Mouse (Mus musculus) hindbrain, embryonic 12.5 days (tissue): ENCODE data around the gene Doc2g. TPM values are rescaled to one million over a fixed set of nuclear protein-coding genes. Genes with fewer than 3 reads are reported as not detected.

ENCODE experiments used
- ATAC-seq: fragments of 200-750 bp; cut with Nextera tagmentation; 2 replicates; pipeline ENCODE4 v1.8.0; 2017; ENCODE audit warnings: moderate TSS enrichment; ENCODE audit not compliant: low FRiP score
- H3K27ac ChIP-seq: fragments of 300-500 bp; sonication (generic); 2 replicates; pipeline ENCODE4 v1.5.1; 2016; ENCODE audit warnings: mild to moderate bottlenecking
- H3K27me3 ChIP-seq: fragments of 300-500 bp; sonication (generic); 2 replicates; pipeline ENCODE4 v1.6.1; 2016; ENCODE audit warnings: mild to moderate bottlenecking
- H3K36me3 ChIP-seq: fragments of 300-500 bp; sonication (generic); 2 replicates; pipeline ENCODE4 v1.6.1; 2016; ENCODE audit warnings: mild to moderate bottlenecking
- H3K4me1 ChIP-seq: fragments of 300-500 bp; sonication (generic); 2 replicates; pipeline ENCODE4 v1.6.1; 2016
- H3K4me2 ChIP-seq: fragments of 300-500 bp; sonication (generic); replicated peaks from 2 replicates; pipeline ENCODE4 v1.6.1; 2016; ENCODE audit warnings: mild to moderate bottlenecking
- H3K4me3 ChIP-seq: fragments of 300-500 bp; sonication (generic); 2 replicates; pipeline ENCODE4 v1.5.1; 2016; ENCODE audit warnings: mild to moderate bottlenecking
- H3K9ac ChIP-seq: fragments of 300-500 bp; sonication (generic); 2 replicates; pipeline ENCODE4 v1.6.1; 2016; ENCODE audit warnings: mild to moderate bottlenecking, moderate library complexity
- H3K9me3 ChIP-seq: fragments of 300-500 bp; sonication (generic); replicated peaks from 2 replicates; pipeline ENCODE4 v1.6.1; 2016; ENCODE audit warnings: mild to moderate bottlenecking
- WGBS: fragments of 180-500 bp; shearing (Covaris S2); methylation state at CpG from one replicate; pipeline ENCODE4 v1.1.7; 2016; 5-methylcytosine and 5-hydroxymethylcytosine counted together
- polyA plus RNA-seq: library from polyadenylated mRNA; unstranded; fragments of >200 nt; fragmentation: Nextera tagmentation; extraction: Ambion mirVana; gene quantifications from 2 replicates; pipeline ENCODE4 v1.2.1, GENCODE M21; 2016

Doc2g gene
- polyA plus RNA-seq, 1 experiment from 2014 or later = 5.8 TPM

DNA sequence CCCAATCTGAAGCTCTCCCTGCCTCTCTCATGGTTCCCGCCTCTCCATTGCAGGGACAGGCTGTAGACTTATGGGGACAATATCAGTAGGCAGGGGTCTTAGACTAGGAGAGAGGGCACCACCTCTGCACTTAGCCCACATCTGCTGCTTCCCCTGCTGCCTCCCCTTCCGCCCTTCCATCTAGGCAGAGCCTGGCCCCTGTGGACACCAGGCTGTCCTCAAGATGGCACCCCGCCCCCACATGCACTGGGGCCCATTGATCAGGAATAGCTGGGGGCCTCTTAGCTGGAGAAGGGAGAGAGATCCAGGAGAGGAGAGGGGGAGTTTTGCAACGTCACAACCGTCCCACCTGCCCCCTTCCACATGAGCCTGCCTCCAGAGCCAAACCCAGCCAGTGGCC, 10.7 kb upstream of the Doc2g start, which contains the start of gene Tbx10:
Gene Tbx10 (plus strand): TSS at position 337 of the 400 bp plus-strand sequence.
- H3K27me3 ChIP-seq = no peaks in the 10 kb centered on the region
- H3K4me3 ChIP-seq = no peak within 1 kb of the TSS
- H3K27ac ChIP-seq = no peak within 1 kb of the TSS
- ATAC-seq = no peak
- 49% methylated on average over 5 of the region's 5 CpGs for WGBS
- H3K9ac ChIP-seq = no peak within 1 kb of the TSS; the same call in 1 of the 2 replicates
- H3K4me1 ChIP-seq = peaks cover 4% of the 10 kb centered on the region; the same call in 1 of the 2 replicates
- no peaks in the 10 kb centered on the region for H3K36me3 ChIP-seq
- H3K4me2 ChIP-seq = no peak within 1 kb of the TSS
- H3K9me3 ChIP-seq = no peaks in the 10 kb centered on the region

DNA sequence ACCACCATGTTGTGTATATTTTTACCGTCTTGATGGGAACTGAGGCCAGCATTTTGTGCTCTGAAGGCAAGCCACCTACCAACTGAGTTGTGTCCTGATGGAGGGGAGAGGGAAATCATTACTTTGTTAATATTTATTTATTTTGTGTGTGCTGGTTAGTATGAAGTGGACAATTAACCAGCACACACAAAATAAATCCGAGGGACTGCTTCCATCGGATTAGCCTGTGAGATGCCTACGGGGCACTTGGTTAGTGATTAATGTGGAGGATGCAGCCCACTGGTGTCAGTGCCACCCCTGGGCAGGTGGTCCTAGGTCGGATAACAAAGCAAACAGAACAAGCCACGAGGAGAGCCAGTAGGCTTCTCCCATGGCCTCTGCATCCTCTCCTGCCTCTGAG, 8.2 kb upstream of the Doc2g start:
- H3K4me3 ChIP-seq = no peak overlapping the region
- H3K9ac ChIP-seq = no peak overlapping the region
- WGBS = 64% methylated on average over 6 of the region's 6 CpGs
- 0 out of 2 replicates have a peak, but pooled peaks cover 3% of the 10 kb centered on the region for H3K27me3 ChIP-seq
- H3K36me3 ChIP-seq = no peaks in the 10 kb centered on the region
- no peak overlapping the region for H3K4me2 ChIP-seq
- H3K27ac ChIP-seq = no peak overlapping the region
- H3K4me1 ChIP-seq = peaks cover 4% of the 10 kb centered on the region; the same call in 1 of the 2 replicates
- no peak for ATAC-seq
- no peaks in the 10 kb centered on the region for H3K9me3 ChIP-seq

DNA sequence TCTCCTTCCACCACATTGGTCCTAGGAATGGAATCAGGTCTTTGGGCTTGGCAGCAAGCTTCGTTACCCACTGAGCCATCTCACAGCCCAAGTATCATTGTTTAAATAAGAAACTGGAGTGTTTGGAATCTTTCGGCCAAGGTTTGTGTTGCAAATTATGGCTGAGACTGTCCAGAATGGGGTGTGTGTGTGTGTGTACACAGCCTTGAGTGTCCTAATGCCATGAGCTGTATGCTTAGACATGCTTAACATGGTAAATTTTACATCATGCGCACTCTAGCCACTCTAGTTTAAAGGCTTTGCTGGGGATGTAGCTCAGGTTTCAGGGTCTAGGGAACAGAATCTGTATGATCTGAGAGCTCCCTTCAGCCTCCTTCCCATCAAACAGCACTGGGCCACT, 7.6 kb upstream of the Doc2g start:
- Histone ChIP-seq H3K36me3 (no peaks in the 10 kb centered on the region), H3K27ac (no peak overlapping the region), H3K9me3 (no peaks in the 10 kb centered on the region), H3K4me3 (no peak overlapping the region), H3K9ac (no peak overlapping the region), H3K4me2 (no peak overlapping the region), H3K4me1 (peaks cover 4% of the 10 kb centered on the region; the same call in 1 of the 2 replicates), H3K27me3 (0 out of 2 replicates have a peak, but pooled peaks cover 3% of the 10 kb centered on the region)
- WGBS = 91% methylated on average over 3 of the region's 3 CpGs
- ATAC-seq = no peak

DNA sequence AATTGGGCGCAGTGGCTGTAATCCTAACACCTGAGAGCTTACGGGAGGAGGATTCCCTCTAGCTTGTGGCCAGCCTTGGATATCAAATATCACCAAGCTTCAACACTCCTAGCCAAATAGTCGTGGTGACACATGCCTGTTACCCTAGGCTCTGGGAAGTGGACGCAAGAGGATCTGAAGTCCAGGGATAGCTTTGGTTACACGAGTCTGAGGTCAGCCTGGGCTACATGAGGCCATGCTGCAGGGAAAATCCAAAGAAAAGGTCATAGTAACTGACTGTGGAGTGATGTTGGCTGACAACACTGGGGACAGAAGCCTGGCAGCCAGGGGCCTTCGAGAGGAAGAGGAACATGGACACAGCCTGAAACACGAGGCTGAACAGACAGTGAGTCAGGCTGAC, 7.0 kb upstream of the Doc2g start:
- no peak overlapping the region for H3K27ac ChIP-seq
- no peaks in the 10 kb centered on the region for H3K36me3 ChIP-seq
- no peak for ATAC-seq
- no peaks in the 10 kb centered on the region for H3K9me3 ChIP-seq
- H3K27me3 ChIP-seq = 0 out of 2 replicates have a peak, but pooled peaks cover 3% of the 10 kb centered on the region
- no peak overlapping the region for H3K4me2 ChIP-seq
- H3K4me3 ChIP-seq = no peak overlapping the region
- H3K9ac ChIP-seq = no peak overlapping the region
- 73% methylated on average over 7 of the region's 7 CpGs for WGBS
- H3K4me1 ChIP-seq = peaks cover 3% of the 10 kb centered on the region

DNA sequence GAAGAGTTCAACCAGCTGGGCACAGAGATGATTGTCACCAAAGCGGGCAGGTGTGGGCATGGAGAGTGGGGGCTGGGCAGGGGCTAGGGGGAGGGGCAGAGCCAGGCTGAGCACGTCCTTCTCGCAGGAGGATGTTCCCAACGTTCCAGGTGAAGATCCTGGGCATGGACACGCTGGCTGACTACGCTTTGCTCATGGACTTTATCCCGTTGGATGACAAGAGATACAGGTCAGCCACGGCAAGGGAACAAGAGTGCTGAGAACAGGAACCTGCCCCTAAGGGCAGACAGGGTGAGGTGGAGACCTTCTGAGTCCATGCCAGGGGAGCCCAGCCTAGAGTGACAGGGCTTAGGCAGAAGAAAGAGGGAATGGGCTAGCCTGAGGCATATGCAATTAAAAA, 6.4 kb upstream of the Doc2g start:
- no peaks in the 10 kb centered on the region for H3K36me3 ChIP-seq
- 82% methylated on average over 8 of the region's 8 CpGs for WGBS
- H3K4me2 ChIP-seq = no peak overlapping the region
- no peak for ATAC-seq
- H3K4me3 ChIP-seq = no peak overlapping the region
- peaks cover 8% of the 10 kb centered on the region for H3K4me1 ChIP-seq
- H3K27me3 ChIP-seq = peaks cover 3% of the 10 kb centered on the region; the same call in 1 of the 2 replicates
- H3K27ac ChIP-seq = no peak overlapping the region
- no peak overlapping the region; the same call in 1 of the 2 replicates for H3K9ac ChIP-seq
- H3K9me3 ChIP-seq = no peaks in the 10 kb centered on the region

DNA sequence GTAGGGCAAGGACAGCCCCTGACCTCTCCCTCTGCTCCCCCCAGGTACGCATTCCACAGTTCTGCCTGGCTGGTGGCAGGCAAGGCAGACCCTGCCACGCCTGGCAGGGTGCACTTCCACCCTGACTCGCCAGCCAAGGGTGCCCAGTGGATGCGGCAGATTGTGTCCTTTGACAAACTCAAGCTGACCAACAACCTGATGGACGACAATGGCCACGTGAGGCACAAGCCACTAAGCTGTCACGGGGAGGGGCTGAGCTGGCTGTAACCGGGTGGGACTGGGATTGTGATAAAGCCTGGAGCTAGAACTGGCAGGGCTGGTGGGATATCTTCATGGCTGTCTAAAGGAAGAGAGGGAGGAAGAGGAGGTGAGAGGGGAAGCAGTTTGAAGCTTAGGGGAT, 5.9 kb upstream of the Doc2g start:
- Histone ChIP-seq H3K9me3 (no peaks in the 10 kb centered on the region), H3K9ac (no peak overlapping the region), H3K36me3 (no peaks in the 10 kb centered on the region), H3K27me3 (peaks cover 3% of the 10 kb centered on the region; the same call in 1 of the 2 replicates), H3K4me1 (peaks cover 8% of the 10 kb centered on the region), H3K4me2 (no peak overlapping the region), H3K4me3 (no peak overlapping the region), H3K27ac (no peak overlapping the region)
- no peak for ATAC-seq
- 67% methylated on average over 8 of the region's 8 CpGs for WGBS

DNA sequence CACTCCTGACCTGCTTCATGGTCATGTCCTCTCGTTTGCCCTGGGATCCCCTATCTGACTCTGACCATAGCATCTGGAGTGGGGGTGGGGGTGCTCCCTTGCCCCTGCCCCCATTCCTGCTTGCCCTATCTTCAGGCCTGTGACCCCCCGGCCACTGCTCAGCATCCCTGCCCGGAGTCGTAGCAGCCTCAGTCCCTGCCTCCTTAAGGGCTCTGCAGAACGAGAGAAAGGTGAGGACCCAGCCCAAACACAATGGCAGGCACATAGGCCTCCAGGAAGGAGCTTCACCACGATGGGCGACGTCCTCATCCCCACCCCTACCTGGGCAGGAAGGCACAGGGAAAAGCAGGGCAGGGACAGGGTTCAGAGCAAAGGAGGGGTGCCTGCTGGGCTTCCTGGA, 4.8 kb upstream of the Doc2g start:
- 72% methylated on average over 8 of the region's 8 CpGs for WGBS
- Histone ChIP-seq H3K9ac (no peak overlapping the region), H3K27me3 (peaks cover 3% of the 10 kb centered on the region; the same call in 1 of the 2 replicates), H3K36me3 (no peaks in the 10 kb centered on the region), H3K9me3 (no peaks in the 10 kb centered on the region), H3K27ac (no peak overlapping the region), H3K4me3 (no peak overlapping the region), H3K4me1 (peaks cover 8% of the 10 kb centered on the region), H3K4me2 (no peak overlapping the region)
- no peak for ATAC-seq

DNA sequence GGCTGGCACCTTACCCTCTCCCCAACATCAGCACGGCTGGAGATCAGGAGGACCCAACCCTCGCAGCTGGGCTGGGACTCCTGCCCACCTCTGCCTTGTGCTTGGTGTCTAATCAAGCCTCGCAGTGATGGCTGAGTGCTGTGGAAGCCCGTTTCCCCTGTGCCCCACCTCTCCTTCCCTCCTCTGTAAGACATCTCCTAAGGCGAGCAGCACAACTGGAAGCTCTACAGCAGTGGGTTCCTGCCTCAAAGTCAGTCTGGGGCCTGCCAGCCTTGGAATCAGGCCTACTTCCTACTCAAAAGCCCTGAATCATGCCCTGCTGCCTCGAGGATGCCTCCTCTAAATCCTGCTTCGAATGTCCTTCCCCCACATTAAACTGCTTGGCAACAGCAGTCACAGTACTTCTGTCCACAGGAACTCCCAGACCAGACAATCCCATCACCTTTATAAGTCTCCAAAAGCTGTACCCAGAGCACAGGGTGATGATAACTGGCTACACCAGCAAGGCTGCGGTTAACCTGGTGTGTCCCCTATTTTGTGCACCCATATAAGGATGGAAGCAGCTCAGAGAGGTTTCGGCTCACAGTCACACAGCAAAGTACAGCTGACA, 3.9 kb upstream of the Doc2g start:
- H3K9me3 ChIP-seq = no peaks in the 10 kb centered on the region
- H3K4me2 ChIP-seq = peak overlapping the region; percentile 91
- 87% methylated on average over 9 of the region's 9 CpGs for WGBS
- 0 out of 2 replicates have a peak overlapping the region, but pooled peaks have one; percentile 75 for H3K4me3 ChIP-seq
- peak overlapping the region; percentile 87; the same call in 1 of the 2 replicates for H3K9ac ChIP-seq
- ATAC-seq = no peak
- peaks cover 3% of the 10 kb centered on the region; the same call in 1 of the 2 replicates for H3K27me3 ChIP-seq
- no peak overlapping the region for H3K27ac ChIP-seq
- peaks cover 8% of the 10 kb centered on the region for H3K4me1 ChIP-seq
- H3K36me3 ChIP-seq = no peaks in the 10 kb centered on the region

DNA sequence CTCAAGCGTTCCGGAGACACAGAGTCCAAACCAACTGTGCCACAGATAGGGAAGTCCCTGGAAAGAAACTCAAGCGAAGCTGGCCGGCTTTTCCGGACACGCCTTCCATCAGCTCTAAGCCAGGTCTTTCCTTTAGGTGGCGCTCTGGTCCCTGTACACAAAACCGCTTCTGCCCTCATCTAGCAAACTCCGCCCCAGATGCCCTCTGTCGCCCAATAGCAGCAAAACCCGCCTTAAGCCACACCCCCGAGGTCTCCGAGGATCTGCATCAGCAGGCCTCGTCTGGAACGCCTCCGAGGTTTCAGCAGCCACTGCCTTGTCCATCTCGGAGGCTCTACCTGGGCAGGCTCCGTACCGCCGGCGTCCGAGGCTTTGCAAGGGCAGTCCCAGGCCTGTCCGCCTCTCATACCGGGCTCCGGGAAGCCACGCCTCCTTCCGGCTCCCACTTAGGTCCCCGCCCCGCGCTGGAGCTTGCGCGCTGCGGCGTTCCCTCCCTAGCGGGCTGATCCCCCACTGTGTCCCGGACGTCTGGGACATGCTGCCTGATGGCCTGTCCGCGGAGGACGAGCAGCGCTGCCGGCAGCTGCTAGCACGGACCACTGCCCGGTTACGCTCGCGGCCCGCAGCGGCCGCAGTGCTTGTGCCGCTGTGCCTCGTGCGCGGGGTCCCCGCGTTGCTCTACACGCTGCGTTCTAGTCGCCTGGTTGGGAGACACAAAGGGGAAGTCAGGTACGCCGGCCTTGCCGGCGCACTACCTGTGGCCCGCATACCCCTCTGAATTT, 2.8 kb upstream of the Doc2g start, which contains the start of the genes Nudt8 and Gm49405:
Gene Nudt8 (plus strand): TSS at position 462 of the 782 bp plus-strand sequence.
Gene Gm49405 (plus strand): TSS at position 508 of the 782 bp plus-strand sequence.
- peaks cover 8% of the 10 kb centered on the region for H3K4me1 ChIP-seq
- ATAC-seq = peak; percentile 90
- H3K4me3 ChIP-seq = peak within 1 kb of the TSS; percentile 75
- H3K36me3 ChIP-seq = 0 out of 2 replicates have a peak, but pooled peaks cover 4% of the 10 kb centered on the region
- H3K27ac ChIP-seq = peak within 1 kb of the TSS; percentile 98
- WGBS = under 1% methylated on average over 64 of the region's 64 CpGs
- peaks cover 3% of the 10 kb centered on the region; the same call in 1 of the 2 replicates for H3K27me3 ChIP-seq
- peak within 1 kb of the TSS; percentile 87 for H3K9ac ChIP-seq
- no peaks in the 10 kb centered on the region for H3K9me3 ChIP-seq
- H3K4me2 ChIP-seq = peak within 1 kb of the TSS; percentile 91

DNA sequence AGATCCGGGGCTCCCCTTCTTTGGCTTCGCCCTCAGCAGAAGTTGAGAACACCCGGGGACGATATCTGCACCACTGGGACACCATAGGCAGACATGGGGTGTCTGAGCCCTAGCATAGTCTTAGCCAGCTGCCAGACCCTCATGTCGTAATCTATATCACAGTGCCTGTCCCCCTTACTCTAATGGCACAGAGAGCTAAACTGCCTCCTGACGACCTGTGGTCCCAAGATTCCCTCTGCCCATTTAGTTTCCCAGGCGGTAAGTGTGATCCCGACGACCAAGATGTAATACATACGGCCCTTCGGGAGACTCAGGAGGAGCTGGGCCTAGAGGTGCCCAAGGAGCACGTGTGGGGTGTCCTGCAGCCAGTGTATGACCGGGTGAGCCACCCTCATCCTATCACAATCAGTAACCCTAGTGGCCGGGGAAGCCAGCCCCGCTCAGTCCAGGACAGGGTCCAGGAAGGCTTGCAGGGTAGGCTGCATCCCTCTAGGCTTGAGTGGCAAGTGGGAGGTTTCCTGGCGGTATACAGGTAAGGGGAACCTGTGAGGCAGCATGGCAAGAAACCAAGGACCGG, 2.1 kb upstream of the Doc2g start:
- peak overlapping the region; percentile 87 for H3K9ac ChIP-seq
- peak overlapping the region; percentile 98 for H3K27ac ChIP-seq
- H3K27me3 ChIP-seq = peaks cover 3% of the 10 kb centered on the region; the same call in 1 of the 2 replicates
- no peaks in the 10 kb centered on the region for H3K9me3 ChIP-seq
- peak; percentile 23 for ATAC-seq
- H3K4me3 ChIP-seq = peak overlapping the region; percentile 75
- peaks cover 8% of the 10 kb centered on the region for H3K36me3 ChIP-seq
- WGBS = 20% methylated on average over 17 of the region's 17 CpGs
- H3K4me2 ChIP-seq = peak overlapping the region; percentile 91
- H3K4me1 ChIP-seq = peaks cover 8% of the 10 kb centered on the region

DNA sequence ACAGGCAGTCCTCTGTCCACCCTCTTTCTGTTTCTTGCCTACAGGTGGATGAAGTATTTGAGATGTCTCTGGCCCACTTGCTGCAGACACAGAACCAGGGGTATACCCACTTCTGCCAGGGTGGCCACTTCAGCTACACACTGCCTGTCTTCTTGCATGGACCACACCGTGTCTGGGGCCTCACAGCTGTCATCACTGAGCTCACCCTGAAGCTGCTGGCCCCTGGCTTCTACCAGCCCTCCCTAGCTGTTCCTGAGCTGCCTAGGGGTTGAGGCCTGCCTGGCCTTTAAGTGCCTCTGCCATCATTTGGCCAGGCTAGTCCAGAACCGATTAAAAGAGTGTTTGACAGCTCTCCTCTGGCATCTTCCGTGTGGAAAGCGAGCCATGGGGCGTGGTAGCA, 1.4 kb upstream of the Doc2g start:
- Histone ChIP-seq H3K27ac (no peak overlapping the region), H3K27me3 (peaks cover 3% of the 10 kb centered on the region; the same call in 1 of the 2 replicates), H3K9ac (peak overlapping the region; percentile 87; the same call in 1 of the 2 replicates), H3K9me3 (no peaks in the 10 kb centered on the region), H3K4me2 (peak overlapping the region; percentile 91; the same call in 1 of the 2 replicates), H3K4me3 (no peak overlapping the region), H3K36me3 (peaks cover 15% of the 10 kb centered on the region), H3K4me1 (peaks cover 8% of the 10 kb centered on the region)
- no peak for ATAC-seq
- WGBS = 87% methylated on average over 5 of the region's 5 CpGs

DNA sequence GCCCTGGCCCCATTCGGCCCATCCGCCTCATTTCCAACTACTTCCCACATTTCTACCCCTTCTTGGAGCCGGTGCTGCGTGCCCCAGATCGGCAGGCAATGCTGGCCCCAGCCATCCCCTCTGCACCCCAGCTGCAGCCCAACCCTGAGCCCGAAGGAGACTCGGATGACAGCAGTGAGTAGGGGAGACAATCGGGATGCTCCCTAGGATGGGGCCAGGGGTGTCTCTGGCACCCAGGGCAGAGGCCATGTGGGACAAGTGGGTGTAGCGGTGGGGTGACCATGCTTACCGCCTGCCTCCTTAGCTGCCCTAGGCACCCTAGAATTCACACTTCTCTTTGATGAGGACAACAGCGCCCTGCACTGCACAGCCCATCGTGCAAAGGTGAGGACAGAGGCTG, 528 bp downstream of the Doc2g start:
- Histone ChIP-seq H3K4me3 (no peak overlapping the region), H3K9ac (no peak overlapping the region), H3K27me3 (peaks cover 3% of the 10 kb centered on the region; the same call in 1 of the 2 replicates), H3K4me2 (no peak overlapping the region), H3K4me1 (peaks cover 8% of the 10 kb centered on the region), H3K9me3 (no peaks in the 10 kb centered on the region), H3K27ac (no peak overlapping the region), H3K36me3 (peaks cover 34% of the 10 kb centered on the region)
- ATAC-seq = no peak
- WGBS = 80% methylated on average over 12 of the region's 12 CpGs
